Mouse (Mus musculus) embryonic facial prominence, embryonic 15.5 days (tissue): ENCODE results near the gene Cd3e. TPM values are rescaled to one million over a fixed set of nuclear protein-coding genes. Genes with fewer than 3 reads are reported as not detected.
"Not testable (repeated sequence)": the region's sequence is repeated elsewhere in the genome, so short reads cannot be mapped to it uniquely, and the experiment has no call there.

Experiments
- ATAC-seq: fragments of 200-750 bp; cut with Nextera tagmentation; 2 replicates; pipeline ENCODE4 v1.8.0; 2017; ENCODE audit warnings: low read depth, moderate TSS enrichment; ENCODE audit not compliant: insufficient number of reproducible peaks, low FRiP score, low TSS enrichment
- H3K27ac ChIP-seq: fragments of 300-500 bp; sonication (generic); replicated peaks from 2 replicates; pipeline ENCODE4 v1.5.1; 2015; ENCODE audit warnings: mild to moderate bottlenecking, inconsistent platforms
- H3K27me3 ChIP-seq: fragments of 300-500 bp; sonication (generic); 2 replicates; pipeline ENCODE4 v1.6.1; 2015; ENCODE audit warnings: inconsistent platforms
- H3K36me3 ChIP-seq: fragments of 300-500 bp; sonication (generic); 2 replicates; pipeline ENCODE4 v1.6.1; 2015; ENCODE audit warnings: mild to moderate bottlenecking, inconsistent platforms
- H3K4me1 ChIP-seq: fragments of 300-500 bp; sonication (generic); 2 replicates; pipeline ENCODE4 v1.6.1; 2015; ENCODE audit warnings: inconsistent platforms
- H3K4me2 ChIP-seq: fragments of 300-500 bp; sonication (generic); replicated peaks from 2 replicates; pipeline ENCODE4 v1.6.1; 2015; ENCODE audit warnings: mild to moderate bottlenecking, inconsistent platforms
- H3K4me3 ChIP-seq: fragments of 300-500 bp; sonication (generic); replicated peaks from 2 replicates; pipeline ENCODE4 v1.5.1; 2015; ENCODE audit warnings: mild to moderate bottlenecking, inconsistent platforms
- H3K9ac ChIP-seq: fragments of 300-500 bp; sonication (generic); 2 replicates; pipeline ENCODE4 v1.6.1; 2015; ENCODE audit warnings: inconsistent platforms
- H3K9me3 ChIP-seq: fragments of 300-500 bp; sonication (generic); replicated peaks from 2 replicates; pipeline ENCODE4 v1.6.1; 2016; ENCODE audit warnings: inconsistent platforms
- WGBS: fragments of 180-500 bp; shearing (Covaris S2); methylation state at CpG from one replicate; pipeline ENCODE4 v1.1.7; 2015; 5-methylcytosine and 5-hydroxymethylcytosine counted together
- polyA plus RNA-seq: library from polyadenylated mRNA; unstranded; fragments of >200 nt; fragmentation: Nextera tagmentation; extraction: Ambion mirVana; gene quantifications from 2 replicates; pipeline ENCODE4 v1.2.1, GENCODE M21; 2015

The Cd3e gene
- polyA plus RNA-seq, 1 experiment from 2014 or later, result 0.23 TPM

GRCm38 (mm10) chr9:44977813-44978212 lies 31.6 kb downstream of the Cd3e start:
- no peak overlapping the region for H3K27ac ChIP-seq
- H3K27me3 ChIP-seq, result 0 out of 2 replicates have a peak, but pooled peaks cover 3% of the 10 kb centered on the region
- ATAC-seq, result no peak
- no peaks in the 10 kb centered on the region for H3K4me1 ChIP-seq
- no peak overlapping the region for H3K4me2 ChIP-seq
- H3K4me3 ChIP-seq, result no peak overlapping the region
- 66% methylated on average over 6 of the region's 6 CpGs for WGBS
- H3K9ac ChIP-seq, result no peak overlapping the region
- H3K9me3 ChIP-seq, result no peaks in the 10 kb centered on the region
- no peaks in the 10 kb centered on the region for H3K36me3 ChIP-seq

DNA sequence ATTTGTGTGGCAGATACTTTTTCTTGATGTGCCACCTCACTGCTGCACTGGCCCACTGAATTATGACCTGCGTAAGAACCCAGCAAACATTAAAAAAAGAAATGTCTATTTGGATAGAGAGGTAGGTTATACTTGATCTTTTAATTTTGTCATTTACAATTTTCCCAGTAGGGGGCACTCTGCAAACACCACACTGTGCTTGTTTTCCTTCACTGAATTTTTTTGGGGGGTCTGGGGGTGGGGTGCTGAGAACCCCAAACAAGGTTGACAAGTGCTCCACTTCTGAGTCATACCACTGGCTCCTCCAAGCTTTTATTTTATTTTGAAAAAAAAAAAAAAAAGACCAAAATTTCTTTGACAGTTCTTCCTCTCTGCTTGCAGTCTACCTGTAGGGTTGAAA lies 40.0 kb downstream of the Cd3e start:
- H3K4me3 ChIP-seq, result no peak overlapping the region
- no peak overlapping the region for H3K9ac ChIP-seq
- peaks cover 11% of the 10 kb centered on the region for H3K4me1 ChIP-seq
- WGBS, result 57% methylated on average over 1 of the region's 1 CpGs
- no peak overlapping the region for H3K4me2 ChIP-seq
- no peak for ATAC-seq
- H3K27me3 ChIP-seq, result 0 out of 2 replicates have a peak, but pooled peaks cover 6% of the 10 kb centered on the region
- no peak overlapping the region for H3K27ac ChIP-seq
- no peaks in the 10 kb centered on the region for H3K36me3 ChIP-seq
- no peaks in the 10 kb centered on the region for H3K9me3 ChIP-seq

- ATAC-seq, H3K36me3 ChIP-seq, H3K27me3 ChIP-seq, H3K4me3 ChIP-seq, H3K9ac ChIP-seq, H3K9me3 ChIP-seq, H3K4me2 ChIP-seq, H3K27ac ChIP-seq: not testable (repeated sequence)
- H3K4me1 ChIP-seq, result peaks cover 17% of the 10 kb centered on the region
- WGBS, result 85% methylated on average over 5 of the region's 5 CpGs
These were observed 41.7 kb downstream of the Cd3e start for GRCm38 (mm10) chr9:44967763-44968162.

- no peak overlapping the region for H3K9ac ChIP-seq
- H3K9me3 ChIP-seq, result no peaks in the 10 kb centered on the region
- H3K4me1 ChIP-seq, result peaks cover 17% of the 10 kb centered on the region
- no peak overlapping the region for H3K4me2 ChIP-seq
- H3K27ac ChIP-seq, result no peak overlapping the region
- 0 out of 2 replicates have a peak, but pooled peaks cover 3% of the 10 kb centered on the region for H3K27me3 ChIP-seq
- 23% methylated on average over 3 of the region's 3 CpGs for WGBS
- ATAC-seq, result no peak
- no peak overlapping the region for H3K4me3 ChIP-seq
- peaks cover 7% of the 10 kb centered on the region for H3K36me3 ChIP-seq
These were observed 42.6 kb downstream of the Cd3e start for GRCm38 (mm10) chr9:44966815-44967242.

GRCm38 (mm10) chr9:44965833-44966466 lies 43.5 kb downstream of the Cd3e start:
- H3K27me3 ChIP-seq, result 0 out of 2 replicates have a peak, but pooled peaks cover 3% of the 10 kb centered on the region
- H3K4me3 ChIP-seq, result peak overlapping the region; percentile 80
- peaks cover 17% of the 10 kb centered on the region for H3K4me1 ChIP-seq
- peak overlapping the region; percentile 63 for H3K27ac ChIP-seq
- peaks cover 15% of the 10 kb centered on the region for H3K36me3 ChIP-seq
- 12% methylated on average over 10 of the region's 10 CpGs for WGBS
- peak overlapping the region; percentile 67 for H3K4me2 ChIP-seq
- peak overlapping the region; percentile 27 for H3K9ac ChIP-seq
- no peaks in the 10 kb centered on the region for H3K9me3 ChIP-seq
- no peak for ATAC-seq

GRCm38 (mm10) chr9:44965126-44965832 lies 44.1 kb downstream of the Cd3e start, which contains the start of gene Ube4a:
TSS of gene Ube4a (minus strand) at chr9:44965600.
- Histone ChIP-seq H3K9me3 (no peaks in the 10 kb centered on the region), H3K4me1 (peaks cover 17% of the 10 kb centered on the region), H3K4me3 (peak within 1 kb of the TSS; percentile 80), H3K27me3 (no peaks in the 10 kb centered on the region), H3K9ac (peak within 1 kb of the TSS; percentile 76), H3K4me2 (peak within 1 kb of the TSS; percentile 67), H3K27ac (peak within 1 kb of the TSS; percentile 63), H3K36me3 (peaks cover 17% of the 10 kb centered on the region)
- ATAC-seq, result peak; percentile 93
- under 1% methylated on average over 39 of the region's 39 CpGs for WGBS

DNA sequence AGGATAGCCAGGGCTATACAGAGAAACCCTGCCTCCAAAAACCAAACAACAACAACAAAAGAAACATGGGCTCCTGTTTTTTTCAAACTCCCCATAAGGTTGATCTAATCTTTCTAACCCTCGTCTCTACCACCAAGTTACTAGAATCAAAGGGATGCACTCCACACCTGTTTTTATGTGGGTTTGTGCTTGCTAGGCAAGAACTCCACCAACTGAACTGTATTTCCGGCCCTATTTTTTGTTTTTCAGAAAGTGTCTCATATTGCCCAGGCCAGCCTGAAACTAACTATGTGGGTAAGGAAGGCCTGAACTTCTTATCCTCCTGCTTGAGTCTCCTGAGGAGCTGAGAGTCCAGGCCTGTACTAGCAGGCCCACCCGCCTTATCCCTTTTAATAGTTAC lies 55.0 kb downstream of the Cd3e start:
- no peak for ATAC-seq
- 85% methylated on average over 3 of the region's 3 CpGs for WGBS

More for the DNA sequence above, 55.0 kb downstream of the Cd3e start:
- Histone ChIP-seq H3K9me3 (no peaks in the 10 kb centered on the region), H3K9ac (no peak overlapping the region), H3K4me1 (no peaks in the 10 kb centered on the region), H3K36me3 (peaks cover 74% of the 10 kb centered on the region), H3K27me3 (no peaks in the 10 kb centered on the region), H3K4me3 (no peak overlapping the region), H3K27ac (no peak overlapping the region), H3K4me2 (no peak overlapping the region)

Other genes with a start within 250 kb of the Cd3e start
- gene Arcn1, start 241.8 kb downstream of the Cd3e start, polyA plus RNA-seq, result 191 and 195 TPM in 2 replicates
- 107 and 125 TPM in 2 replicates for gene Ift46, start 241.7 kb downstream of the Cd3e start, polyA plus RNA-seq
- 2.5 and 2.6 TPM in 2 replicates for gene Tmem25, start 210.3 kb downstream of the Cd3e start, polyA plus RNA-seq
- 0.31 TPM in 1 of 2 replicates, not detected in the other for gene Ttc36, start 206.6 kb downstream of the Cd3e start, polyA plus RNA-seq
- gene Kmt2a, start 128.3 kb downstream of the Cd3e start, polyA plus RNA-seq, result 15.6 and 17.7 TPM in 2 replicates
- gene Atp5l, start 88.9 kb downstream of the Cd3e start, polyA plus RNA-seq, result 655 and 705 TPM in 2 replicates
- 23.6 and 25.7 TPM in 2 replicates for gene Ube4a, start 44.0 kb downstream of the Cd3e start, polyA plus RNA-seq
- 0.29 and 0.33 TPM in 2 replicates for gene Cd3g, start 29.2 kb downstream of the Cd3e start, polyA plus RNA-seq
- gene Cd3d, start 27.8 kb downstream of the Cd3e start, polyA plus RNA-seq, result not detected in 2 replicates
- gene Mpzl2, start 30.2 kb upstream of the Cd3e start, polyA plus RNA-seq, result 28.1 and 35.4 TPM in 2 replicates
- gene Mpzl3, start 45.6 kb upstream of the Cd3e start, polyA plus RNA-seq, result 8.4 and 9.0 TPM in 2 replicates
- gene Jaml, start 69.6 kb upstream of the Cd3e start, polyA plus RNA-seq, result 0.41 and 0.77 TPM in 2 replicates
- 4.1 and 4.4 TPM in 2 replicates for gene Scn2b, start 108.2 kb upstream of the Cd3e start, polyA plus RNA-seq
- gene Scn4b, start 128.8 kb upstream of the Cd3e start, polyA plus RNA-seq, result 1.00 and 1.6 TPM in 2 replicates
- gene BC049352, start 172.4 kb upstream of the Cd3e start, polyA plus RNA-seq, result 5.4 and 6.7 TPM in 2 replicates
- 14.1 and 16.6 TPM in 2 replicates for gene Tmprss4, start 194.5 kb upstream of the Cd3e start, polyA plus RNA-seq